Mouse (Mus musculus) urinary bladder, postnatal 4 days (tissue): ENCODE results near the gene BC029722.

Experiments
- DNase-seq, 2 experiments: peaks; one replicate each; pipeline ENCODE4 v3.0.0; 2021 to 2022; ENCODE audit warnings: low spot score in 2 of 2

Gene BC029722

GRCm38 (mm10) chr2:155779066-155779465 is 40.2 kb downstream of the BC029722 start:
- no peak for DNase-seq

- DNase-seq, result no peak
These were observed 41.2 kb downstream of the BC029722 start for GRCm38 (mm10) chr2:155778004-155778403.

GRCm38 (mm10) chr2:155777688-155777985 is 41.6 kb downstream of the BC029722 start:
- no peak for DNase-seq

- no peak for DNase-seq
These were observed 42.2 kb downstream of the BC029722 start for GRCm38 (mm10) chr2:155776824-155777687.

GRCm38 (mm10) chr2:155775685-155776263 is 43.5 kb downstream of the BC029722 start:
- peak; percentile 51 to 75 for DNase-seq

GRCm38 (mm10) chr2:155774927-155775684 is 44.1 kb downstream of the BC029722 start, which contains the start of gene Mmp24:
TSS of gene Mmp24 (plus strand) at chr2:155775342.
- DNase-seq, result no peak

DNA sequence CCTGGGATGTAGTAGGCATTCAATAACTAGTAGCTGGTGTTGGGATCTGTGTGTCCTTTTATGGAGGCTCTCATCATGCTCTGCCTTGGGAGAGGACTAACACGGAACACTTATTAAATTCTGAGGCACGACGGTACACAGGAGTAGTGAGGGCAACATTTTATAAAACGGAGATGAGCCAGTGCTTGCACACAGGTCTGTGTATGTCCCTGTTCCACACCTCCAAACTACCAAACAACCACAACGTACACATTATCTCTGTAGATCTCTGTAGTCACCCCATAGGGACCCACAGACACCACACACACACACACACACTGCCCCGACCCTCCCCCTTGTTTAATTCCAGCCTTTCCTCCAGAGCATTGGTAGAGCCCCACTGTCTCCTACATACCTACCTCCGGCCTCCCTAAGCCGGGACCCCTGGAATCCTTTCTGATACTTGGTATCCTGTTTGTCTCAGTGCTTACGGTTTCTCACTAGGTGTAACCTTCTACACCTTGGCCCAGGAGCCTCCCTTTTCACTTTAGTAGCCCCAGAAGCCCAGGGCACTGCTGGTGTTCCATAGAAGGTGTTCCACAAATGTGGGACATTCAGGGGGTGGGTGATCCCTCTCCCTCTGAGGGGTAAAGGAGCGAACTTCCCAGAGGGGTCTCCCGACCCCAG is 44.8 kb downstream of the BC029722 start:
- no peak for DNase-seq

GRCm38 (mm10) chr2:155773664-155774063 is 45.6 kb downstream of the BC029722 start:
- no peak for DNase-seq
